Mouse (Mus musculus) activated CD4-positive, CD25-positive, alpha-beta regulatory T cell, adult 9 weeks (primary cell): ENCODE measurements around the gene Actl11. TPM values are rescaled to one million over a fixed set of nuclear protein-coding genes. Genes with fewer than 3 reads are reported as not detected.

Experiments
- polyA plus RNA-seq: library from polyadenylated mRNA; unstranded; fragments of 100-300 nt; shearing (Covaris generic); gene quantifications from one replicate; pipeline ENCODE4 v1.2.1, GENCODE M21; 2017

The Actl11 gene
- not detected for polyA plus RNA-seq

GRCm38 (mm10) chr9:107928169-107928568, at the start of gene Actl11:
Gene Actl11, plus strand, starts transcription at chr9:107928469.

DNA sequence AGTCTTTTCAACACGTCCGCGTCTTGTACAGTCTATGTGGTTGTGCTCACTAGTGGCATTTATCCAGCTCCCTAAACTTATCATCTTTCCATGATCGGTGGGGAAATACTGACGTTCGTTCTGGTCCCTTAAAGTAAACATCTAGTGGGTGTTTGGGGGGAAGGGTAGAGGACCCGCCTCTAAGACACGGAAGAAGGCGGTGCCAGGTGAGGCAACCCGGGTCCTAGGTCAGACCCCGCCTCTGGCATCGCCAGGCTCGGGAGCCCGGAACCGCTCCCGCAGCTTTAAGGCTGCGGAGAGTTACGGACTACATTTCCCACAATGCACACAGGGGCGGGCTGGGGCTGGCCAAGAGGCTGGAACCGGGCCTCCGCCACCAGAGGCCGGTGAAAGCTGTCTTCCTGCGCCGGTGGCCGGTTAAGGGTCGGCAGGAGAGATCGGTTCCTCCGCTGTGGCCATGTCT, 40.4 kb upstream of the Actl11 start, which contains the start of gene Mon1a:
Mon1a (plus strand) TSS at position 348 of the 463 bp plus-strand sequence.

GRCm38 (mm10) chr9:107906252-107906966, 21.9 kb upstream of the Actl11 start, which contains the start of gene Mst1r:
Gene Mst1r, plus strand, starts transcription at chr9:107906873.

GRCm38 (mm10) chr9:107935374-107935773, 7.1 kb downstream of the Actl11 start, which contains the start of gene Camkv:
Gene Camkv, plus strand, starts transcription at chr9:107935674.

DNA sequence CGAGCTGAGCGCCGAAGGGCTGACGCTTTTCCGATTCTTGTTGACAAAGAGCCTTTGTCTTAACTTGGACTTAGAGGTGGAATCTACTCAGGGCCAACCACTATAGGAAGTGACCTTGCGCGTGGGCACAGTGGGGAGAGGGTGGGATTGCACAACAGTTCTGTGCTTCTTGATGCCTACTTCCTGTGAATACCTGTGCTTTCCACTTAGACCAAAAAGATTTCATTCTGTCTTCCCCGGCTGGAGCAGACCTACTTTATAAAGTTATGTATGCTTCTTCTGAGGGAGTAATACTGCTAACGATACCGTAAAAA, 21.6 kb downstream of the Actl11 start, which contains the start of gene Traip:
Traip (plus strand) TSS at position 215 of the 314 bp plus-strand sequence.

GRCm38 (mm10) chr9:107975399-107976386, 47.4 kb downstream of the Actl11 start, which contains the start of gene Uba7:
Gene Uba7, plus strand, starts transcription at chr9:107975505.

Other genes starting within 250 kb of the Actl11 start
- gene Gnat1, start 248.8 kb upstream of the Actl11 start, polyA plus RNA-seq = 0.50 TPM
- gene Sema3f, start 218.0 kb upstream of the Actl11 start, polyA plus RNA-seq = not detected
- gene Rbm5, start 157.5 kb upstream of the Actl11 start, polyA plus RNA-seq = 359 TPM
- gene Rbm6, start 55.2 kb upstream of the Actl11 start, polyA plus RNA-seq = 118 TPM
- 24.2 TPM for gene Mon1a, start 40.3 kb upstream of the Actl11 start, polyA plus RNA-seq
- not detected for gene Mst1r, start 21.6 kb upstream of the Actl11 start, polyA plus RNA-seq
- gene Camkv, start 7.2 kb downstream of the Actl11 start, polyA plus RNA-seq = not detected
- 5.7 TPM for gene Traip, start 21.7 kb downstream of the Actl11 start, polyA plus RNA-seq
- gene Uba7, start 47.0 kb downstream of the Actl11 start, polyA plus RNA-seq = 321 TPM
- gene Gm20661, start 54.6 kb downstream of the Actl11 start, polyA plus RNA-seq = 0.27 TPM
- 2.3 TPM for gene Inka1, start 57.4 kb downstream of the Actl11 start, polyA plus RNA-seq
- 0.77 TPM for gene Cdhr4, start 64.0 kb downstream of the Actl11 start, polyA plus RNA-seq
- not detected for gene Gm20662, start 67.9 kb downstream of the Actl11 start, polyA plus RNA-seq
- 68.8 TPM for gene Ip6k1, start 74.0 kb downstream of the Actl11 start, polyA plus RNA-seq
- 40.7 TPM for gene Gmppb, start 120.8 kb downstream of the Actl11 start, polyA plus RNA-seq
- 4.8 TPM for gene Amigo3, start 124.7 kb downstream of the Actl11 start, polyA plus RNA-seq
- 1.2 TPM for gene Mst1, start 152.0 kb downstream of the Actl11 start, polyA plus RNA-seq
- 189 TPM for gene Rnf123, start 154.9 kb downstream of the Actl11 start, polyA plus RNA-seq
- 140 TPM for gene Apeh, start 166.1 kb downstream of the Actl11 start, polyA plus RNA-seq